In genomic region chr17:25785281-25785745, GRCm38 (mm10) we compare ENCODE assay signal across 7 mouse cellular contexts. TPM values are rescaled to one million over a fixed set of nuclear protein-coding genes. Genes with fewer than 3 reads are reported as not detected.
DNase-seq lines count a peak whose midpoint lies in the region; ATAC-seq lines count a peak whose summit lies in the region.

Haghl (minus strand) TSS chr17:25785673.

- ATAC-seq in granulocyte monocyte progenitor cell, adult 5-6 weeks (replicated peaks; ENCODE audit: poor library complexity, severe bottlenecking) = peak; percentile 87
- ATAC-seq in midbrain, embryonic 13.5 days = peak; percentile 87

- under 1% methylated on average over 23 of the region's 23 CpGs for WGBS in embryonic facial prominence, embryonic 10.5 days
- WGBS in limb, embryonic 10.5 days = under 1% methylated on average over 23 of the region's 23 CpGs
- WGBS in midbrain, embryonic 13.5 days = under 1% methylated on average over 23 of the region's 23 CpGs

- H3K27me3 ChIP-seq in embryonic facial prominence, embryonic 10.5 days (replicated peaks; ENCODE audit: low read depth, poor library complexity, severe bottlenecking) = no peaks in the 10 kb centered on the region
- H3K27me3 ChIP-seq in limb, embryonic 10.5 days (ENCODE audit: low read depth, poor library complexity, severe bottlenecking) = no peaks in the 10 kb centered on the region
- H3K27me3 ChIP-seq in midbrain, embryonic 13.5 days = no peaks in the 10 kb centered on the region

- peak within 1 kb of the TSS; percentile 82 for H3K4me2 ChIP-seq in midbrain, embryonic 13.5 days (replicated peaks)

- no peaks in the 10 kb centered on the region for H3K9me3 ChIP-seq in embryonic facial prominence, embryonic 10.5 days
- H3K9me3 ChIP-seq in limb, embryonic 10.5 days (replicated peaks) = no peaks in the 10 kb centered on the region
- H3K9me3 ChIP-seq in midbrain, embryonic 13.5 days = no peaks in the 10 kb centered on the region

- peaks cover 74% of the 10 kb centered on the region for H3K36me3 ChIP-seq in embryonic facial prominence, embryonic 10.5 days (replicated peaks)
- peaks cover 68% of the 10 kb centered on the region for H3K36me3 ChIP-seq in limb, embryonic 10.5 days
- peaks cover 64% of the 10 kb centered on the region for H3K36me3 ChIP-seq in midbrain, embryonic 13.5 days

- peak; percentile 95 for DNase-seq in adrenal gland, postnatal 10 days
- peak; percentile 97 for DNase-seq in embryonic facial prominence, embryonic 10.5 days (ENCODE audit: low spot score)
- peak; percentile 96 for DNase-seq in kidney, adult 11 months
- DNase-seq in limb, embryonic 10.5 days (ENCODE audit: low spot score) = peak; percentile 99
- DNase-seq in spleen, adult 12 weeks (ENCODE audit: low spot score) = peak; percentile 91

- peak within 1 kb of the TSS; percentile 84 for H3K9ac ChIP-seq in midbrain, embryonic 13.5 days (replicated peaks)

- H3K27ac ChIP-seq in embryonic facial prominence, embryonic 10.5 days (replicated peaks) = peak within 1 kb of the TSS; percentile 93
- peak within 1 kb of the TSS; percentile 95 for H3K27ac ChIP-seq in limb, embryonic 10.5 days
- peak within 1 kb of the TSS; percentile 77 for H3K27ac ChIP-seq in midbrain, embryonic 13.5 days

- H3K4me1 ChIP-seq in embryonic facial prominence, embryonic 10.5 days = peaks cover 34% of the 10 kb centered on the region
- H3K4me1 ChIP-seq in limb, embryonic 10.5 days = peaks cover 30% of the 10 kb centered on the region
- peaks cover 26% of the 10 kb centered on the region for H3K4me1 ChIP-seq in midbrain, embryonic 13.5 days (replicated peaks)

- H3K4me3 ChIP-seq in embryonic facial prominence, embryonic 10.5 days = peak within 1 kb of the TSS; percentile 75
- H3K4me3 ChIP-seq in limb, embryonic 10.5 days = peak within 1 kb of the TSS; percentile 79
- peak within 1 kb of the TSS; percentile 69 for H3K4me3 ChIP-seq in midbrain, embryonic 13.5 days (replicated peaks)

RNA-seq across cellular contexts. Expression of gene Haghl, which starts in this region (rescaled TPM):
- 10 to 100 TPM; 22.5 to 35.3 TPM for total RNA-seq in adrenal gland, postnatal 10 days (2021)
- 59.9 and 69.1 TPM in 2 replicates for polyA plus RNA-seq in embryonic facial prominence, embryonic 10.5 days (2016; fragmentation: Nextera tagmentation; extraction: Ambion mirVana)
- 24.1 and 27.6 TPM in 2 replicates for total RNA-seq in granulocyte monocyte progenitor cell, adult 5-6 weeks (2014; fragmentation: Nextera tagmentation)
- total RNA-seq in granulocyte monocyte progenitor cell, adult 5-6 weeks (2017) = 13.8 and 19.4 TPM in 2 replicates
- polyA plus RNA-seq in limb, embryonic 10.5 days (2016; fragmentation: Nextera tagmentation; extraction: Ambion mirVana) = 59.7 and 80.7 TPM in 2 replicates
- 137 and 157 TPM in 2 replicates for polyA plus RNA-seq in midbrain, embryonic 13.5 days (2015; fragmentation: Nextera tagmentation; extraction: Ambion mirVana)

Comparison
In these comparisons a context has a peak if more than half of its experiments do, and no peak if none do; other contexts are left out.
1. Peak in every context shown above with its lines: DNase-seq, ATAC-seq, H3K4me3 ChIP-seq and H3K27ac ChIP-seq.